9 mouse cellular contexts compared by ENCODE assay signal in the genomic region with DNA sequence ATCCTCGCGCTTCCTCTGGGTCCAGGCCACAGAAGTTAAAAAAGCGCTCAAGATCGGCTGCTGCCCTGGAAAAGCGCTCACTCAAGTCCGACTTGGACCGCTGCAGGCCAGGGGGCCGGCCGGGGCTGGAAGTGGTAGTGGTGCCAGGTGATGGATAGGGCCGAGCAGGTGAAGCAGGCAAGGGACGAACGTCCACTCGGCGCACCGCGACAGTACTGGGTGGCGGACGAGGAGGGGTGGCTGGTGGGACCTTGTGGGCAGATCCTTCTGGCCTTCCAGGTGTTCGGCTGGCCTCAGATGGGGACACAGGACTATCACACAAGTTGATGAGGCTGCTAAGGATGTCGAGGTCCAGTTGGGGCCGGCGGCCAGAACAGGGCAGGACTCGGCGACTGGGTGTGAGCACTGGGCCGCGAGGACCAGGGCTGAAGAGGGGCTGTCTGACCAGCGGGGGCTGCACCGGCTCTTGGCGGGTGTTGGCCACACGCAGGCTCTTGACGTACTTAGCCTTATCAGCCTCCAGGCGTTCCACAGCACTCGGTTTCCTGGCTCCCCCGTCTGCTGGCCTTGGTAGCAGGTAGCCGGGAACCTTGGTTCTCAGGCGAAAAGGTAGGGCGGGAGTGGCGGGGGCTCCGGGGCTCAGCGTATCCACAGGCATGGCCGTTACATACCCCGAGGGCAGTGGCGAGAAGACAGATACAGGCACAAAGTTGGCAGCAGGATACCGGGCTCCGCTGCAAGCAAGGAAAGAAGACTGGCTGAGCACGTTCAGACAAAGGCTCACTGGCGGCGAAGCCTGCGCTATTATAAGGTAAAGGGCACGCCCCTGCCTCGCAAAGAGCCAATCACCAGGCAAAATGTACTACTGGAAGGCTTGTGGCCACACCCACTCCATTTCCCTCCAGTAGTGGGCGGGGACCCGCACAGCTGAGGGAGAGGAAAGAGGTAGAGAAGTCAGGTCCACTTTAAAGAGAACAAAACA. TPM values are rescaled to one million over a fixed set of nuclear protein-coding genes. Genes with fewer than 3 reads are reported as not detected.
DNase-seq lines count a peak whose midpoint lies in the region; ATAC-seq and TF ChIP-seq lines count a peak whose summit lies in the region.
"Had no signal": no experiment of that assay in that cellular context is flagged by ENCODE, and none has a peak within 500 bp of the region (broad histone marks: within the 10 kb centered on the region; RNA-seq: fewer than 3 reads in every experiment).

No protein-coding gene starts in this region.

- TF ChIP-seq POLR2A in embryonic fibroblast, embryonic 13.5 days (IDR thresholded peaks at IDR 0.05; ENCODE audit: low read depth, low read length): peak; percentile 65

- DNase-seq in adrenal gland, postnatal 25 days: peak; percentile 71
- DNase-seq in heart, adult 8-10 months (ENCODE audit: low spot score): peak; percentile 92
- DNase-seq in kidney, adult 18-20 months: peak; percentile 84
- peak; percentile 86 for DNase-seq in limb, embryonic 11.5 days (ENCODE audit: low spot score)
- peak; percentile 46 for DNase-seq in spleen, adult 12 weeks (ENCODE audit: low spot score)
- no peak for DNase-seq in MN1 (ENCODE audit: low spot score)

- peak; percentile 86 for ATAC-seq in limb, embryonic 11.5 days (ENCODE audit: insufficient number of reproducible peaks, low FRiP score, low TSS enrichment, low read depth)
- ATAC-seq in midbrain, embryonic 13.5 days: peak; percentile 87

- 49% methylated on average over 53 of the region's 53 CpGs for WGBS in limb, embryonic 11.5 days
- WGBS in midbrain, embryonic 13.5 days: 40% methylated on average over 53 of the region's 53 CpGs

- peaks cover 4% of the 10 kb centered on the region; the same call in 1 of the 2 replicates for H3K36me3 ChIP-seq in limb, embryonic 11.5 days (ENCODE audit: control insufficient read depth, insufficient read depth, low read length)
- peaks cover 4% of the 10 kb centered on the region; the same call in 1 of the 2 replicates for H3K36me3 ChIP-seq in midbrain, embryonic 13.5 days

- H3K9me3 ChIP-seq in limb, embryonic 11.5 days (ENCODE audit: control insufficient read depth, low read length): no peaks in the 10 kb centered on the region
- no peaks in the 10 kb centered on the region for H3K9me3 ChIP-seq in midbrain, embryonic 13.5 days

- H3K9ac ChIP-seq in limb, embryonic 11.5 days (ENCODE audit: low read length): peak overlapping the region; percentile 52
- peak overlapping the region; percentile 88 for H3K9ac ChIP-seq in midbrain, embryonic 13.5 days (replicated peaks)

- H3K4me3 ChIP-seq in embryonic fibroblast, embryonic 13.5 days (ENCODE audit: insufficient read depth, low read length): no peak overlapping the region
- H3K4me3 ChIP-seq in limb, embryonic 11.5 days (ENCODE audit: low read depth, low read length): peak overlapping the region; percentile 29
- peak overlapping the region; percentile 50 for H3K4me3 ChIP-seq in midbrain, embryonic 13.5 days (replicated peaks)
- H3K4me3 ChIP-seq: myocyte had no signal

- no peak overlapping the region for H3K27ac ChIP-seq in embryonic fibroblast, embryonic 13.5 days (ENCODE audit: insufficient read depth, low read length)
- H3K27ac ChIP-seq in limb, embryonic 11.5 days (replicated peaks; ENCODE audit: low read depth, low read length): no peak overlapping the region
- H3K27ac ChIP-seq in midbrain, embryonic 13.5 days: peak overlapping the region; percentile 93

- TF ChIP-seq CTCF in embryonic fibroblast, embryonic 13.5 days (IDR thresholded peaks at IDR 0.05; ENCODE audit: borderline replicate concordance, insufficient read depth, low read length): no peak

- H3K27me3 ChIP-seq in limb, embryonic 11.5 days (ENCODE audit: control insufficient read depth, insufficient read depth, low read length): peaks cover 5% of the 10 kb centered on the region; the same call in 1 of the 2 replicates
- no peaks in the 10 kb centered on the region for H3K27me3 ChIP-seq in midbrain, embryonic 13.5 days

- peaks cover 21% of the 10 kb centered on the region for H3K4me1 ChIP-seq in embryonic fibroblast, embryonic 13.5 days (ENCODE audit: control insufficient read depth, insufficient read depth, low read length)
- peaks cover 16% of the 10 kb centered on the region for H3K4me1 ChIP-seq in limb, embryonic 11.5 days (ENCODE audit: control insufficient read depth, insufficient read depth, low read length)
- H3K4me1 ChIP-seq in midbrain, embryonic 13.5 days (replicated peaks): peaks cover 88% of the 10 kb centered on the region

- H3K4me2 ChIP-seq in limb, embryonic 11.5 days (ENCODE audit: low read depth, severe bottlenecking): peak overlapping the region; percentile 46
- peak overlapping the region; percentile 80 for H3K4me2 ChIP-seq in midbrain, embryonic 13.5 days (replicated peaks)

RNA-seq across cellular contexts. Expression of a gene that starts 9.5 kb away (rescaled TPM):
- total RNA-seq in adrenal gland, postnatal 25 days (2021): 8.8 and 12.7 TPM in 2 replicates
- 9.7 and 13.4 TPM in 2 replicates for polyA plus RNA-seq in embryonic fibroblast, embryonic 13.5 days (2011; ENCODE audit: insufficient read length, low read depth, missing spikeins)
- total RNA-seq in heart, adult 8-10 months (2022): 1 to 10 TPM; 2.8 to 5.0 (median 4.3) TPM
- 31.7 and 32.9 TPM in 2 replicates for polyA plus RNA-seq in limb, embryonic 11.5 days (2014; fragmentation: Nextera tagmentation; extraction: Ambion mirVana)
- polyA plus RNA-seq in midbrain, embryonic 13.5 days (2015; fragmentation: Nextera tagmentation; extraction: Ambion mirVana): 97.0 and 97.3 TPM in 2 replicates

RNA-seq across cellular contexts. Expression of a gene that starts 25.8 kb away (rescaled TPM):
- total RNA-seq in adrenal gland, postnatal 25 days (2021): 2.3 and 2.6 TPM in 2 replicates
- 0.55 and 0.60 TPM in 2 replicates for polyA plus RNA-seq in embryonic fibroblast, embryonic 13.5 days (2011; ENCODE audit: insufficient read length, low read depth, missing spikeins)
- total RNA-seq in heart, adult 8-10 months (2022): 1 to 10 TPM; 1.2 to 4.2 (median 2.3) TPM
- polyA plus RNA-seq in limb, embryonic 11.5 days (2014; fragmentation: Nextera tagmentation; extraction: Ambion mirVana): 0.82 and 0.88 TPM in 2 replicates
- 0.55 and 0.99 TPM in 2 replicates for polyA plus RNA-seq in midbrain, embryonic 13.5 days (2015; fragmentation: Nextera tagmentation; extraction: Ambion mirVana)

RNA-seq across cellular contexts. Expression of a gene that starts 59.5 kb away (rescaled TPM):
- total RNA-seq in adrenal gland, postnatal 25 days (2021): not detected in 2 replicates
- polyA plus RNA-seq in embryonic fibroblast, embryonic 13.5 days (2011; ENCODE audit: insufficient read length, low read depth, missing spikeins): 2.1 and 4.8 TPM in 2 replicates
- under 1 TPM in 3 of 4 experiments, not detected in 1; 0.14 to 0.22 (median 0.16) TPM for total RNA-seq in heart, adult 8-10 months (2022)
- 0.23 TPM in 1 of 2 replicates, not detected in the other for polyA plus RNA-seq in limb, embryonic 11.5 days (2014; fragmentation: Nextera tagmentation; extraction: Ambion mirVana)
- 0.10 and 0.11 TPM in 2 replicates for polyA plus RNA-seq in midbrain, embryonic 13.5 days (2015; fragmentation: Nextera tagmentation; extraction: Ambion mirVana)
